Mouse (Mus musculus) CH12.LX (cell line): ENCODE measurements around the gene Zfp827. TPM values are rescaled to one million over a fixed set of nuclear protein-coding genes. Genes with fewer than 3 reads are reported as not detected.

ENCODE experiments used
- DNase-seq: peaks from one replicate; pipeline ENCODE4 v3.0.0-alpha.2; 2013; ENCODE audit errors: extremely low read depth
- H3K27ac ChIP-seq: 2 replicates; pipeline ENCODE4 v1.5.1; 2012; ENCODE audit warnings: low read depth, mild to moderate bottlenecking, control low read depth, moderate library complexity; ENCODE audit not compliant: insufficient read depth
- H3K27me3 ChIP-seq: replicated peaks from 2 replicates; pipeline ENCODE3; 2012; ENCODE audit warnings: inconsistent platforms
- H3K36me3 ChIP-seq, 2 experiments: replicated peaks in 1 of 2; 2 replicates each; pipeline versions ENCODE3 to v1.6.1; 2012; ENCODE audit warnings: inconsistent platforms in 1 of 2, low read length in 1 of 2, mild to moderate bottlenecking in 1 of 2, mixed read lengths in 1 of 2, moderate library complexity in 1 of 2; ENCODE audit not compliant: control insufficient read depth in 1 of 2, insufficient read depth in 1 of 2
- H3K4me1 ChIP-seq, 2 experiments: 2 replicates each; pipeline ENCODE4 v1.6.1; 2012; ENCODE audit warnings: inconsistent platforms in 1 of 2, moderate library complexity in 1 of 2; ENCODE audit not compliant: insufficient read depth in 2 of 2, control insufficient read depth in 1 of 2
- H3K4me2 ChIP-seq: 2 replicates; pipeline ENCODE4 v1.6.1; 2012; ENCODE audit warnings: low read depth, mild to moderate bottlenecking, control low read depth; ENCODE audit not compliant: poor library complexity, insufficient read depth, severe bottlenecking
- H3K4me3 ChIP-seq, 3 experiments: fragments of 150-350 bp in 1 of 3; sonication (generic) in 1 of 3; replicated peaks in 1 of 3; 2 replicates each; pipeline versions ENCODE3 to v1.5.1; 2011 to 2012; ENCODE audit warnings: low read depth in 2 of 3, low read length in 2 of 3, mild to moderate bottlenecking in 2 of 3, moderate library complexity in 2 of 3, control low read depth in 1 of 3, improper control_type of control experiment in 1 of 3, inconsistent platforms in 1 of 3, mixed read lengths in 1 of 3; ENCODE audit not compliant: poor library complexity in 1 of 3
- H3K79me2 ChIP-seq: replicated peaks from 2 replicates; pipeline ENCODE4 v1.6.1; 2012; ENCODE audit warnings: mild to moderate bottlenecking, moderate library complexity; ENCODE audit not compliant: control insufficient read depth, poor library complexity, insufficient read depth, severe bottlenecking; ENCODE audit errors: extremely low read depth
- H3K9ac ChIP-seq: 2 replicates; pipeline ENCODE4 v1.6.1; 2012; ENCODE audit warnings: low read depth, mild to moderate bottlenecking, control low read depth, moderate library complexity; ENCODE audit not compliant: insufficient read depth
- H3K9me3 ChIP-seq: replicated peaks from 2 replicates; pipeline ENCODE3; 2012; ENCODE audit warnings: low read length, inconsistent platforms, mixed read lengths
- CHD1 ChIP-seq: IDR thresholded peaks from 2 replicates; pipeline ENCODE4 v1.6.1; 2012; ENCODE audit warnings: low read depth, low read length, improper control_type of control experiment, inconsistent platforms
- E2F4 ChIP-seq: IDR thresholded peaks from 2 replicates; pipeline ENCODE4 v1.6.1; 2011; ENCODE audit warnings: low read depth, low read length, improper control_type of control experiment; ENCODE audit not compliant: insufficient replicate concordance
- ETS1 ChIP-seq: conservative IDR thresholded peaks from 2 replicates; pipeline ENCODE4 v1.6.1; 2012; ENCODE audit warnings: low read depth, mild to moderate bottlenecking, inconsistent platforms, low read length, improper control_type of control experiment, moderate library complexity
- GABPA ChIP-seq: IDR thresholded peaks from 2 replicates; pipeline ENCODE4 v1.6.1; 2012; ENCODE audit warnings: low read depth, low read length, improper control_type of control experiment, inconsistent platforms; ENCODE audit not compliant: insufficient replicate concordance
- HCFC1 ChIP-seq: IDR thresholded peaks from 2 replicates; pipeline ENCODE4 v1.6.1; 2012; ENCODE audit warnings: low read depth, mild to moderate bottlenecking, inconsistent platforms, low read length, improper control_type of control experiment
- IRF4 ChIP-seq: IDR thresholded peaks from 2 replicates; pipeline ENCODE4 v1.6.1; 2014; ENCODE audit warnings: low read depth, mild to moderate bottlenecking, inconsistent platforms, low read length, improper control_type of control experiment
- JUN ChIP-seq: IDR thresholded peaks from 2 replicates; pipeline ENCODE4 v1.6.1; 2011; ENCODE audit warnings: low read depth, mild to moderate bottlenecking, low read length, improper control_type of control experiment, moderate library complexity; ENCODE audit not compliant: insufficient read depth
- JUND ChIP-seq: conservative IDR thresholded peaks from 2 replicates; pipeline ENCODE4 v1.6.1; 2011; ENCODE audit warnings: low read depth, low read length, improper control_type of control experiment
- MAFK ChIP-seq: IDR thresholded peaks from 2 replicates; pipeline ENCODE4 v1.6.1; 2011; ENCODE audit warnings: low read length, improper control_type of control experiment; ENCODE audit not compliant: insufficient replicate concordance
- MAZ ChIP-seq: IDR thresholded peaks from 2 replicates; pipeline ENCODE4 v1.6.1; 2012; ENCODE audit warnings: low read depth, mild to moderate bottlenecking, inconsistent platforms, low read length, improper control_type of control experiment, moderate library complexity
- MXI1 ChIP-seq: IDR thresholded peaks from 2 replicates; pipeline ENCODE4 v1.6.1; 2011; ENCODE audit warnings: mild to moderate bottlenecking, low read depth, low read length, improper control_type of control experiment
- NELFE ChIP-seq: IDR thresholded peaks from 2 replicates; pipeline ENCODE4 v1.6.1; 2011; ENCODE audit warnings: low read depth, low read length, improper control_type of control experiment
- NRF1 ChIP-seq: IDR thresholded peaks from 2 replicates; pipeline ENCODE4 v1.6.1; 2014; ENCODE audit warnings: low read depth, mild to moderate bottlenecking, inconsistent platforms, low read length, improper control_type of control experiment, moderate library complexity
- POLR2AphosphoS2 ChIP-seq: IDR thresholded peaks from 2 replicates; pipeline ENCODE4 v1.6.1; 2011; ENCODE audit warnings: low read depth, low read length, improper control_type of control experiment
- RAD21 ChIP-seq: IDR thresholded peaks from 2 replicates; pipeline ENCODE4 v1.6.1; 2011; ENCODE audit warnings: low read depth, mild to moderate bottlenecking, low read length, improper control_type of control experiment, moderate library complexity
- RCOR1 ChIP-seq: conservative IDR thresholded peaks from 2 replicates; pipeline ENCODE4 v1.6.1; 2012; ENCODE audit warnings: low read depth, mild to moderate bottlenecking, inconsistent platforms, low read length, improper control_type of control experiment
- SIN3A ChIP-seq: IDR thresholded peaks from 2 replicates; pipeline ENCODE4 v1.6.1; 2012; ENCODE audit warnings: low read length, improper control_type of control experiment, inconsistent platforms
- SMC3 ChIP-seq: IDR thresholded peaks from 2 replicates; pipeline ENCODE4 v1.6.1; 2011; ENCODE audit warnings: low read depth, low read length, improper control_type of control experiment
- TBP ChIP-seq: conservative IDR thresholded peaks from 2 replicates; pipeline ENCODE4 v1.6.1; 2011; ENCODE audit warnings: low read depth, low read length, improper control_type of control experiment
- UBTF ChIP-seq: IDR thresholded peaks from 2 replicates; pipeline ENCODE4 v1.6.1; 2012; ENCODE audit warnings: low read depth, mild to moderate bottlenecking, inconsistent platforms, low read length, improper control_type of control experiment, moderate library complexity
- USF1 ChIP-seq: IDR thresholded peaks from 2 replicates; pipeline ENCODE4 v1.6.1; 2014; ENCODE audit warnings: low read depth, mild to moderate bottlenecking, inconsistent platforms, low read length, improper control_type of control experiment
- ZC3H11A ChIP-seq: IDR thresholded peaks from 2 replicates; pipeline ENCODE4 v1.6.1; 2012; ENCODE audit warnings: low read depth, mild to moderate bottlenecking, inconsistent platforms, low read length, improper control_type of control experiment
- ZKSCAN1 ChIP-seq: IDR thresholded peaks from 2 replicates; pipeline ENCODE4 v1.6.1; 2012; ENCODE audit warnings: low read depth, inconsistent platforms, low read length, improper control_type of control experiment, borderline replicate concordance
- ZMIZ1 ChIP-seq: IDR thresholded peaks from 2 replicates; pipeline ENCODE4 v1.6.1; 2012; ENCODE audit warnings: low read depth, mild to moderate bottlenecking, inconsistent platforms, low read length, improper control_type of control experiment
- dilution Hi-C: fragments of 300-500 bp; cut with MboI; formaldehyde crosslinking; loops from 2 replicates; pipeline ENCODE4 v1.14.3; 2020; ENCODE audit warnings: low sequenced_read_pairs; ENCODE audit not compliant: extremely low pct_unique_long_range_greater_than_20kb, extremely low pct_ligation_motif_present
- in situ Hi-C: fragments of 300-500 bp; cut with MboI; formaldehyde crosslinking; loops from 3 replicates; pipeline ENCODE4 v1.14.3; 2019; ENCODE audit warnings: low sequenced_read_pairs, low pct_ligation_motif_present, low pct_unique_long_range_greater_than_20kb, mixed read lengths
- polyA plus RNA-seq: library from polyadenylated mRNA; unstranded; fragments of >175 nt; gene quantifications from 2 replicates; pipeline ENCODE4 v1.2.1, GENCODE M21; 2012; ENCODE audit warnings: low read depth; ENCODE audit not compliant: insufficient read length
- total RNA-seq, 2 experiments: library from RNA; depleted of rRNA; stranded (reverse); fragments of 300-350 nt in 1 of 2; fragments of >200 nt in 1 of 2; gene quantifications; 2 replicates each; pipeline ENCODE4 v1.2.3; 2012 to 2014

The Zfp827 gene
- total and polyA plus RNA-seq, 3 experiments = 4.3 to 11.1 (median 7.8) TPM

DNA sequence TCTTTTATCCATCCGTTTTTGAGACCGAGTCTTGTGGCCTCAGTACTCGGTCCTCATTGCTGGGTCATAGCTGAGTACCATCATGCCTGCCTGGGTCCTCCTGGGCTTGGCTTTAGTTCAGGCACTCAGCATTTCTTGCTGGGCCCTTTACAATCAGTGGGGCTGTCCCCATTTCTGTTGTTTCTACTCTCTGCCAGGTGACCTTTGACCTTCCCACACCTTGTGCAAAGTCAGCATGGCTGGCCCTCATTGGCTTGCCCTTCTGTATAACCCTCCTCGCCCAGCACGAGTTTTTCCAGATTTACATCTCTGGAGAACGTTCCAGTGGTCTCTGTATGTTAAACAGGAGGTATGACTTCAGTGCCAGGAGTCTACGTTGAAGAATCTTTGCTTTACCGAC, 83.2 kb downstream of the Zfp827 start:
- peaks cover 41 to 80% of the 10 kb centered on the region in 2 experiments for H3K36me3 ChIP-seq
- dilution Hi-C loops = no loop called here

GRCm38 (mm10) chr8:79112480-79112879, 84.2 kb downstream of the Zfp827 start:
- in situ Hi-C loops = no loop called here
- dilution Hi-C loops = no loop called here
- peaks cover 39 to 79% of the 10 kb centered on the region in 2 experiments for H3K36me3 ChIP-seq

More for the DNA sequence above, 83.2 kb downstream of the Zfp827 start:
- Histone ChIP-seq H3K27me3 (no peaks in the 10 kb centered on the region), H3K4me2 (no peak overlapping the region), H3K9ac (no peak overlapping the region), H3K4me1 (peaks cover 4 to 9% of the 10 kb centered on the region in 2 experiments), H3K4me3 (no peak overlapping the region), H3K9me3 (no peaks in the 10 kb centered on the region), H3K27ac (no peak overlapping the region), H3K79me2 (no peaks in the 10 kb centered on the region; the same call in 1 of the 2 replicates)
- no peak for DNase-seq
- TF ChIP-seq SIN3A (no peak), MAZ (no peak), E2F4 (no peak), HCFC1 (no peak), RAD21 (no peak), RCOR1 (no peak), JUND (no peak), JUN (no peak), TBP (no peak), NELFE (no peak), ZKSCAN1 (no peak)
- in situ Hi-C loops = no loop called here

More at GRCm38 (mm10) chr8:79112480-79112879, 84.2 kb downstream of the Zfp827 start:
- Histone ChIP-seq H3K27me3 (no peaks in the 10 kb centered on the region), H3K27ac (no peak overlapping the region), H3K4me1 (peaks cover 5 to 15% of the 10 kb centered on the region in 2 experiments), H3K4me3 (no peak overlapping the region), H3K4me2 (no peak overlapping the region), H3K9ac (no peak overlapping the region), H3K9me3 (no peaks in the 10 kb centered on the region), H3K79me2 (no peaks in the 10 kb centered on the region; the same call in 1 of the 2 replicates)
- no peak for DNase-seq
- TF ChIP-seq MAZ (no peak), POLR2AphosphoS2 (no peak), SMC3 (no peak), ETS1 (no peak), UBTF (no peak), SIN3A (no peak), NRF1 (no peak), ZC3H11A (no peak), JUN (no peak), USF1 (no peak), ZMIZ1 (no peak), GABPA (no peak), IRF4 (no peak), NELFE (no peak), HCFC1 (no peak), CHD1 (no peak), MAFK (no peak), MXI1 (no peak)
